Mouse (Mus musculus): ENCODE measurements at regions not wholly inside any gene's neighbourhood (a gene's known extent, or its start where the extent isn't known, plus 50 kb on each side); places are given as distances from the start of the nearest gene placed in this dataset.
"Not testable (repeated sequence)": the region's sequence is repeated elsewhere in the genome, so short reads cannot be mapped to it uniquely, and the experiment has no call there.

GRCm38 (mm10) chr16:15115386-15115785 is 201.9 kb upstream of the Gm21897 start:
- no peak overlapping the region for H3K9ac ChIP-seq (ENCODE audit: low read depth, low read length)
- ATAC-seq (ENCODE audit: low FRiP score, low TSS enrichment) = no peak
- H3K27ac ChIP-seq (ENCODE audit: low read depth, low read length) = no peak overlapping the region
- no peak overlapping the region for H3K4me2 ChIP-seq (replicated peaks; ENCODE audit: low read depth, low read length)
- no peak overlapping the region for H3K4me3 ChIP-seq (ENCODE audit: low read length)
- peaks cover 17% of the 10 kb centered on the region for H3K4me1 ChIP-seq (ENCODE audit: control insufficient read depth, insufficient read depth, low read length)
- no peaks in the 10 kb centered on the region for H3K36me3 ChIP-seq (ENCODE audit: control insufficient read depth, insufficient read depth, low read length)
- H3K9me3 ChIP-seq (ENCODE audit: control insufficient read depth, low read length) = no peaks in the 10 kb centered on the region
- no peaks in the 10 kb centered on the region for H3K27me3 ChIP-seq (ENCODE audit: control insufficient read depth, insufficient read depth, low read length)
- 32% methylated on average over 2 of the region's 2 CpGs for WGBS

GRCm38 (mm10) chr16:15119799-15120198 is 197.5 kb upstream of the Gm21897 start:
- Histone ChIP-seq H3K9ac (ENCODE audit: low read depth, low read length) (no peak overlapping the region), H3K27me3 (ENCODE audit: control insufficient read depth, insufficient read depth, low read length) (no peaks in the 10 kb centered on the region), H3K4me3 (ENCODE audit: low read length) (no peak overlapping the region), H3K27ac (ENCODE audit: low read depth, low read length) (no peak overlapping the region), H3K36me3 (ENCODE audit: control insufficient read depth, insufficient read depth, low read length) (no peaks in the 10 kb centered on the region), H3K9me3 (ENCODE audit: control insufficient read depth, low read length) (no peaks in the 10 kb centered on the region), H3K4me2 (replicated peaks; ENCODE audit: low read depth, low read length) (no peak overlapping the region), H3K4me1 (ENCODE audit: control insufficient read depth, insufficient read depth, low read length) (peaks cover 11% of the 10 kb centered on the region)
- no peak for ATAC-seq (ENCODE audit: low FRiP score, low TSS enrichment)
- WGBS = 82% methylated on average over 1 of the region's 1 CpGs

GRCm38 (mm10) chr16:15128996-15129395 is 188.3 kb upstream of the Gm21897 start:
- H3K4me2 ChIP-seq (replicated peaks; ENCODE audit: low read depth, low read length) = no peak overlapping the region
- 91% methylated on average over 2 of the region's 2 CpGs for WGBS
- no peak for ATAC-seq (ENCODE audit: low FRiP score, low TSS enrichment)
- no peaks in the 10 kb centered on the region for H3K36me3 ChIP-seq (ENCODE audit: control insufficient read depth, insufficient read depth, low read length)
- H3K4me1 ChIP-seq (ENCODE audit: control insufficient read depth, insufficient read depth, low read length) = no peaks in the 10 kb centered on the region
- no peaks in the 10 kb centered on the region for H3K9me3 ChIP-seq (ENCODE audit: control insufficient read depth, low read length)
- no peak overlapping the region for H3K27ac ChIP-seq (ENCODE audit: low read depth, low read length)
- no peak overlapping the region for H3K9ac ChIP-seq (ENCODE audit: low read depth, low read length)
- no peak overlapping the region for H3K4me3 ChIP-seq (ENCODE audit: low read length)
- no peaks in the 10 kb centered on the region for H3K27me3 ChIP-seq (ENCODE audit: control insufficient read depth, insufficient read depth, low read length)

- Histone ChIP-seq H3K27me3 (ENCODE audit: control insufficient read depth, insufficient read depth, low read length) (no peaks in the 10 kb centered on the region), H3K9ac (ENCODE audit: low read depth, low read length) (no peak overlapping the region), H3K27ac (ENCODE audit: low read depth, low read length) (no peak overlapping the region), H3K36me3 (ENCODE audit: control insufficient read depth, insufficient read depth, low read length) (no peaks in the 10 kb centered on the region), H3K9me3 (ENCODE audit: control insufficient read depth, low read length) (no peaks in the 10 kb centered on the region), H3K4me1 (ENCODE audit: control insufficient read depth, insufficient read depth, low read length) (no peaks in the 10 kb centered on the region), H3K4me2 (replicated peaks; ENCODE audit: low read depth, low read length) (no peak overlapping the region), H3K4me3 (ENCODE audit: low read length) (no peak overlapping the region)
- WGBS = 82% methylated on average over 2 of the region's 2 CpGs
- no peak for ATAC-seq (ENCODE audit: low FRiP score, low TSS enrichment)
These were observed 187.5 kb upstream of the Gm21897 start for GRCm38 (mm10) chr16:15129806-15130205.

- no peak overlapping the region for H3K27ac ChIP-seq (ENCODE audit: low read depth, low read length)
- H3K27me3 ChIP-seq (ENCODE audit: control insufficient read depth, insufficient read depth, low read length) = no peaks in the 10 kb centered on the region
- H3K4me2 ChIP-seq (replicated peaks; ENCODE audit: low read depth, low read length) = no peak overlapping the region
- no peak overlapping the region for H3K4me3 ChIP-seq (ENCODE audit: low read length)
- H3K9me3 ChIP-seq (ENCODE audit: control insufficient read depth, low read length) = no peaks in the 10 kb centered on the region
- ATAC-seq (ENCODE audit: low FRiP score, low TSS enrichment) = no peak
- H3K9ac ChIP-seq (ENCODE audit: low read depth, low read length) = no peak overlapping the region
- no peaks in the 10 kb centered on the region for H3K4me1 ChIP-seq (ENCODE audit: control insufficient read depth, insufficient read depth, low read length)
- WGBS = 73% methylated on average over 2 of the region's 2 CpGs
- H3K36me3 ChIP-seq (ENCODE audit: control insufficient read depth, insufficient read depth, low read length) = no peaks in the 10 kb centered on the region
These were observed 159.4 kb upstream of the Gm21897 start for GRCm38 (mm10) chr16:15157852-15158251.

- no peaks in the 10 kb centered on the region for H3K4me1 ChIP-seq (ENCODE audit: control insufficient read depth, insufficient read depth, low read length)
- H3K27ac ChIP-seq (ENCODE audit: low read depth, low read length) = no peak overlapping the region
- H3K27me3 ChIP-seq (ENCODE audit: control insufficient read depth, insufficient read depth, low read length) = no peaks in the 10 kb centered on the region
- 87% methylated on average over 3 of the region's 3 CpGs for WGBS
- no peaks in the 10 kb centered on the region for H3K36me3 ChIP-seq (ENCODE audit: control insufficient read depth, insufficient read depth, low read length)
- no peak overlapping the region for H3K9ac ChIP-seq (ENCODE audit: low read depth, low read length)
- H3K4me3 ChIP-seq (ENCODE audit: low read length) = no peak overlapping the region
- no peak overlapping the region for H3K4me2 ChIP-seq (replicated peaks; ENCODE audit: low read depth, low read length)
- peaks cover 5% of the 10 kb centered on the region; the same call in 1 of the 2 replicates for H3K9me3 ChIP-seq (ENCODE audit: control insufficient read depth, low read length)
- no peak for ATAC-seq (ENCODE audit: low FRiP score, low TSS enrichment)
These were observed 141.7 kb upstream of the Gm21897 start for GRCm38 (mm10) chr16:15175516-15175915.

- H3K4me3 ChIP-seq (ENCODE audit: low read length) = no peak overlapping the region
- ATAC-seq (ENCODE audit: low FRiP score, low TSS enrichment) = no peak
- no peaks in the 10 kb centered on the region for H3K36me3 ChIP-seq (ENCODE audit: control insufficient read depth, insufficient read depth, low read length)
- no peaks in the 10 kb centered on the region for H3K9me3 ChIP-seq (ENCODE audit: control insufficient read depth, low read length)
- H3K27ac ChIP-seq (ENCODE audit: low read depth, low read length) = no peak overlapping the region
- no peaks in the 10 kb centered on the region for H3K4me1 ChIP-seq (ENCODE audit: control insufficient read depth, insufficient read depth, low read length)
- 75% methylated on average over 1 of the region's 1 CpGs for WGBS
- no peak overlapping the region for H3K9ac ChIP-seq (ENCODE audit: low read depth, low read length)
- H3K4me2 ChIP-seq (replicated peaks; ENCODE audit: low read depth, low read length) = no peak overlapping the region
- H3K27me3 ChIP-seq (ENCODE audit: control insufficient read depth, insufficient read depth, low read length) = no peaks in the 10 kb centered on the region
These were observed 131.5 kb upstream of the Gm21897 start for GRCm38 (mm10) chr16:15185714-15186113.

GRCm38 (mm10) chr16:15194926-15195711 is 122.1 kb upstream of the Gm21897 start:
- Histone ChIP-seq H3K4me2 (replicated peaks; ENCODE audit: low read depth, low read length) (no peak overlapping the region), H3K4me3 (ENCODE audit: low read length) (no peak overlapping the region), H3K9ac (ENCODE audit: low read depth, low read length) (no peak overlapping the region), H3K4me1 (ENCODE audit: control insufficient read depth, insufficient read depth, low read length) (peaks cover 11% of the 10 kb centered on the region; the same call in 1 of the 2 replicates), H3K27ac (ENCODE audit: low read depth, low read length) (peak overlapping the region; percentile 89), H3K36me3 (ENCODE audit: control insufficient read depth, insufficient read depth, low read length) (no peaks in the 10 kb centered on the region), H3K27me3 (ENCODE audit: control insufficient read depth, insufficient read depth, low read length) (no peaks in the 10 kb centered on the region), H3K9me3 (ENCODE audit: control insufficient read depth, low read length) (no peaks in the 10 kb centered on the region)
- 13% methylated on average over 6 of the region's 6 CpGs for WGBS
- ATAC-seq (ENCODE audit: low FRiP score, low TSS enrichment) = peak; percentile 97

GRCm38 (mm10) chr16:15195931-15196330 is 121.3 kb upstream of the Gm21897 start:
- Histone ChIP-seq H3K4me1 (ENCODE audit: control insufficient read depth, insufficient read depth, low read length) (peaks cover 11% of the 10 kb centered on the region; the same call in 1 of the 2 replicates), H3K27ac (ENCODE audit: low read depth, low read length) (peak overlapping the region; percentile 89)
- not testable (repeated sequence) for ATAC-seq (ENCODE audit: low FRiP score, low TSS enrichment); H3K27me3 ChIP-seq (ENCODE audit: control insufficient read depth, insufficient read depth, low read length); H3K4me2 ChIP-seq (replicated peaks; ENCODE audit: low read depth, low read length); H3K36me3 ChIP-seq (ENCODE audit: control insufficient read depth, insufficient read depth, low read length); H3K9ac ChIP-seq (ENCODE audit: low read depth, low read length); H3K4me3 ChIP-seq (ENCODE audit: low read length); H3K9me3 ChIP-seq (ENCODE audit: control insufficient read depth, low read length)
- 85% methylated on average over 5 of the region's 12 CpGs for WGBS

Data from kidney, embryonic 14.5 days (tissue).